Mouse (Mus musculus) kidney, postnatal 10 days (tissue): ENCODE results near the gene Rad51b.

ENCODE experiments used
- DNase-seq: peaks from one replicate; pipeline ENCODE4 v3.0.0; 2021; ENCODE audit warnings: mixed read lengths

Gene Rad51b

GRCm38 (mm10) chr12:79813566-79814305, 516.7 kb downstream of the Rad51b start:
- DNase-seq = no peak

- DNase-seq = no peak
Observed at GRCm38 (mm10) chr12:79814312-79815091, 517.4 kb downstream of the Rad51b start.

GRCm38 (mm10) chr12:79816241-79816640, 519.2 kb downstream of the Rad51b start:
- no peak for DNase-seq

- DNase-seq = no peak
Observed at GRCm38 (mm10) chr12:79820228-79820958, 523.3 kb downstream of the Rad51b start.

GRCm38 (mm10) chr12:79821901-79822300, 524.8 kb downstream of the Rad51b start:
- DNase-seq = no peak

- no peak for DNase-seq
Observed at GRCm38 (mm10) chr12:79822401-79822800, 525.3 kb downstream of the Rad51b start.

- DNase-seq = no peak
Observed at GRCm38 (mm10) chr12:79825922-79826321, 528.8 kb downstream of the Rad51b start.

GRCm38 (mm10) chr12:79827233-79827692, 530.2 kb downstream of the Rad51b start:
- DNase-seq = no peak

- DNase-seq = no peak
Observed at GRCm38 (mm10) chr12:79827735-79828134, 530.7 kb downstream of the Rad51b start.

- no peak for DNase-seq
Observed at GRCm38 (mm10) chr12:79830686-79831085, 533.6 kb downstream of the Rad51b start.

- no peak for DNase-seq
Observed at GRCm38 (mm10) chr12:79832611-79833010, 535.5 kb downstream of the Rad51b start.

- DNase-seq = no peak
Observed at GRCm38 (mm10) chr12:79835521-79835920, 538.4 kb downstream of the Rad51b start.

GRCm38 (mm10) chr12:79838181-79838961, 541.3 kb downstream of the Rad51b start:
- peak; percentile 79 for DNase-seq

- DNase-seq = no peak
Observed at GRCm38 (mm10) chr12:79839096-79839941, 542.2 kb downstream of the Rad51b start.

- DNase-seq = no peak
Observed at GRCm38 (mm10) chr12:79840465-79840864, 543.4 kb downstream of the Rad51b start.

- peak; percentile 47 for DNase-seq
Observed at GRCm38 (mm10) chr12:79841248-79841647, 544.2 kb downstream of the Rad51b start.

- DNase-seq = peak; percentile 61
Observed at GRCm38 (mm10) chr12:79842319-79842718, 545.2 kb downstream of the Rad51b start.

- DNase-seq = no peak
Observed at GRCm38 (mm10) chr12:79843002-79843401, 545.9 kb downstream of the Rad51b start.

- DNase-seq = peak; percentile 51
Observed at GRCm38 (mm10) chr12:79843496-79843895, 546.4 kb downstream of the Rad51b start.

GRCm38 (mm10) chr12:79846247-79847151, 549.4 kb downstream of the Rad51b start:
- DNase-seq = no peak
